Mouse (Mus musculus) MEL (cell line): Measurements from ENCODE around the gene Wdr82. TPM values are rescaled to one million over a fixed set of nuclear protein-coding genes. Genes with fewer than 3 reads are reported as not detected.

ENCODE experiments used
- DNase-seq: peaks from one replicate; pipeline ENCODE4 v3.0.0; 2011; ENCODE audit warnings: low read depth, low spot score
- H3K27ac ChIP-seq: 2 replicates; pipeline ENCODE4 v1.5.1; 2012; ENCODE audit warnings: low read depth, mild to moderate bottlenecking, control low read depth, low read length, moderate library complexity; ENCODE audit not compliant: control insufficient read depth
- H3K27me3 ChIP-seq, 2 experiments: fragments of 150-350 bp in 1 of 2; sonication (generic) in 1 of 2; 2 replicates each; pipeline ENCODE4 v1.6.1; 2012; ENCODE audit warnings: low read length in 2 of 2, mild to moderate bottlenecking in 2 of 2, improper control_type of control experiment in 1 of 2, moderate library complexity in 1 of 2; ENCODE audit not compliant: insufficient read depth in 2 of 2, control insufficient read depth in 1 of 2
- H3K36me3 ChIP-seq, 2 experiments: 2 replicates each; pipeline ENCODE4 v1.6.1; 2012 to 2014; ENCODE audit warnings: low read length in 2 of 2, improper control_type of control experiment in 1 of 2, inconsistent platforms in 1 of 2, mild to moderate bottlenecking in 1 of 2; ENCODE audit not compliant: insufficient read depth in 2 of 2, control insufficient read depth in 1 of 2
- H3K4me1 ChIP-seq, 2 experiments: fragments of 150-350 bp in 1 of 2; sonication (generic) in 1 of 2; 2 replicates each; pipeline ENCODE4 v1.6.1; 2012; ENCODE audit warnings: low read length in 2 of 2, improper control_type of control experiment in 1 of 2, mild to moderate bottlenecking in 1 of 2; ENCODE audit not compliant: insufficient read depth in 2 of 2, control insufficient read depth in 1 of 2
- H3K4me3 ChIP-seq, 2 experiments: fragments of 150-350 bp in 1 of 2; sonication (generic) in 1 of 2; 2 replicates each; pipeline ENCODE4 v1.5.1; 2012; ENCODE audit warnings: low read depth in 2 of 2, low read length in 2 of 2, mild to moderate bottlenecking in 2 of 2, moderate library complexity in 2 of 2, control low read depth in 1 of 2, improper control_type of control experiment in 1 of 2; ENCODE audit not compliant: control insufficient read depth in 1 of 2, insufficient read depth in 1 of 2
- H3K79me2 ChIP-seq: 2 replicates; pipeline ENCODE4 v1.6.1; 2012; ENCODE audit warnings: mild to moderate bottlenecking, low read length, moderate library complexity; ENCODE audit not compliant: control insufficient read depth, poor library complexity, insufficient read depth
- H3K9ac ChIP-seq: 2 replicates; pipeline ENCODE4 v1.6.1; 2012; ENCODE audit warnings: low read depth, mild to moderate bottlenecking, control low read depth, low read length, moderate library complexity; ENCODE audit not compliant: control insufficient read depth, poor library complexity, severe bottlenecking
- H3K9me3 ChIP-seq: fragments of 150-350 bp; sonication (generic); replicated peaks from 2 replicates; pipeline ENCODE4 v1.6.1; 2012; ENCODE audit warnings: mild to moderate bottlenecking, low read length, improper control_type of control experiment, moderate library complexity; ENCODE audit not compliant: insufficient read depth
- CHD1 ChIP-seq: IDR thresholded peaks from 2 replicates; pipeline ENCODE4 v1.6.1; 2012; ENCODE audit warnings: low read depth, mild to moderate bottlenecking, inconsistent platforms, low read length, improper control_type of control experiment
- CHD2 ChIP-seq: IDR thresholded peaks from 2 replicates; pipeline ENCODE4 v1.6.1; 2011; ENCODE audit warnings: low read length, improper control_type of control experiment
- CTCF ChIP-seq, 3 experiments: IDR thresholded peaks in 2 of 3; conservative IDR thresholded peaks in 1 of 3; 2 replicates each; pipeline ENCODE4 v1.5.1; 2011 to 2012; ENCODE audit warnings: low read length in 3 of 3, low read depth in 2 of 3, mild to moderate bottlenecking in 2 of 3, improper control_type of control experiment in 1 of 3, inconsistent platforms in 1 of 3, mixed read lengths in 1 of 3, moderate library complexity in 1 of 3; ENCODE audit not compliant: control insufficient read depth in 1 of 3, insufficient read depth in 1 of 3, poor library complexity in 1 of 3, severe bottlenecking in 1 of 3
- GABPA ChIP-seq: IDR thresholded peaks from 2 replicates; pipeline ENCODE4 v1.6.1; 2012; ENCODE audit warnings: low read depth, mild to moderate bottlenecking, inconsistent platforms, low read length, improper control_type of control experiment, moderate library complexity
- GATA1 ChIP-seq: IDR thresholded peaks from 2 replicates; pipeline ENCODE4 v1.6.1; 2011; ENCODE audit warnings: low read depth, low read length, improper control_type of control experiment
- HCFC1 ChIP-seq: IDR thresholded peaks from 2 replicates; pipeline ENCODE4 v1.6.1; 2012; ENCODE audit warnings: low read depth, mild to moderate bottlenecking, inconsistent platforms, low read length, improper control_type of control experiment, moderate library complexity
- JUND ChIP-seq: IDR thresholded peaks from 2 replicates; pipeline ENCODE4 v1.6.1; 2011; ENCODE audit warnings: low read depth, mild to moderate bottlenecking, improper control_type of control experiment, low read length
- KAT2A ChIP-seq: conservative IDR thresholded peaks from 2 replicates; pipeline ENCODE4 v1.6.1; 2012; ENCODE audit warnings: low read depth, low read length, improper control_type of control experiment, inconsistent platforms
- MEF2A ChIP-seq: IDR thresholded peaks from 2 replicates; pipeline ENCODE4 v1.6.1; 2014; ENCODE audit warnings: low read depth, mild to moderate bottlenecking, inconsistent platforms, low read length, improper control_type of control experiment; ENCODE audit not compliant: poor library complexity, insufficient replicate concordance, severe bottlenecking; ENCODE audit errors: extremely low read depth
- POLR2A ChIP-seq, 2 experiments: IDR thresholded peaks; 2 replicates each; pipeline ENCODE4 v1.6.1; 2011 to 2012; ENCODE audit warnings: low read length in 2 of 2, mild to moderate bottlenecking in 2 of 2, control low read depth in 1 of 2, improper control_type of control experiment in 1 of 2, low read depth in 1 of 2, moderate library complexity in 1 of 2; ENCODE audit not compliant: control insufficient read depth in 1 of 2, insufficient read depth in 1 of 2, poor library complexity in 1 of 2
- POLR2AphosphoS5 ChIP-seq: IDR thresholded peaks from 2 replicates; pipeline ENCODE4 v1.6.1; 2012; ENCODE audit warnings: low read depth, borderline replicate concordance, mild to moderate bottlenecking, inconsistent platforms, low read length, moderate library complexity, mixed read lengths
- RAD21 ChIP-seq: IDR thresholded peaks from 2 replicates; pipeline ENCODE4 v1.6.1; 2011; ENCODE audit warnings: mild to moderate bottlenecking, low read depth, low read length, improper control_type of control experiment
- SIN3A ChIP-seq: IDR thresholded peaks from 2 replicates; pipeline ENCODE4 v1.6.1; 2012; ENCODE audit warnings: low read length, improper control_type of control experiment, inconsistent platforms
- SMC3 ChIP-seq: IDR thresholded peaks from 2 replicates; pipeline ENCODE4 v1.6.1; 2011; ENCODE audit warnings: low read depth, low read length, improper control_type of control experiment
- TAL1 ChIP-seq: IDR thresholded peaks from 2 replicates; pipeline ENCODE4 v1.6.1; 2012; ENCODE audit warnings: mild to moderate bottlenecking, inconsistent platforms, low read length, moderate library complexity, mixed read lengths
- TBP ChIP-seq: IDR thresholded peaks from 2 replicates; pipeline ENCODE4 v1.8.0; 2011; ENCODE audit warnings: low read depth, low read length, improper control_type of control experiment
- TCF12 ChIP-seq: IDR thresholded peaks from 2 replicates; pipeline ENCODE4 v1.6.1; 2014; ENCODE audit warnings: low read depth, mild to moderate bottlenecking, inconsistent platforms, low read length, improper control_type of control experiment, moderate library complexity
- USF1 ChIP-seq: IDR thresholded peaks from 2 replicates; pipeline ENCODE4 v1.6.1; 2014; ENCODE audit warnings: low read depth, mild to moderate bottlenecking, inconsistent platforms, low read length, improper control_type of control experiment, moderate library complexity
- USF2 ChIP-seq, 2 experiments: IDR thresholded peaks; 2 replicates each; pipeline ENCODE4 v1.6.1; 2011 to 2012; ENCODE audit warnings: improper control_type of control experiment in 2 of 2, low read length in 2 of 2, borderline replicate concordance in 1 of 2, inconsistent platforms in 1 of 2, low read depth in 1 of 2, mild to moderate bottlenecking in 1 of 2; ENCODE audit not compliant: insufficient read depth in 1 of 2
- ZKSCAN1 ChIP-seq: IDR thresholded peaks from 2 replicates; pipeline ENCODE4 v1.6.1; 2012; ENCODE audit warnings: low read depth, mild to moderate bottlenecking, inconsistent platforms, low read length, improper control_type of control experiment, moderate library complexity
- ZMIZ1 ChIP-seq: IDR thresholded peaks from 2 replicates; pipeline ENCODE4 v1.6.1; 2012; ENCODE audit warnings: low read depth, mild to moderate bottlenecking, inconsistent platforms, low read length, improper control_type of control experiment, moderate library complexity
- polyA plus RNA-seq, 2 experiments: library from polyadenylated mRNA; stranded (reverse) in 1 of 2; unstranded in 1 of 2; fragments of >175 nt in 1 of 2; fragments of >200 nt in 1 of 2; gene quantifications; 2 replicates each; pipeline versions ENCODE4 v1.2.1 to v1.2.4; 2012; ENCODE audit warnings: low replicate concordance in 2 of 2, low read depth in 1 of 2; ENCODE audit not compliant: insufficient read length in 2 of 2, insufficient read depth in 1 of 2, missing spikeins in 1 of 2
- total RNA-seq: library from RNA; depleted of rRNA; stranded (reverse); fragments of 300-350 nt; gene quantifications from 2 replicates; pipeline ENCODE4 v1.2.3, GENCODE M21; 2012

Wdr82 gene
- total and polyA plus RNA-seq, 3 experiments: 41.7 to 108 (median 72.2) TPM

- H3K27me3 ChIP-seq: no peaks in the 10 kb centered on the region
- TF ChIP-seq POLR2AphosphoS5 (no peak), HCFC1 (no peak), GABPA (no peak), GATA1 (no peak), CHD2 (no peak), RAD21 (no peak), USF1 (no peak), ZMIZ1 (no peak), KAT2A (no peak), USF2 (IDR thresholded peaks at IDR 0.05; ENCODE audit: borderline replicate concordance in 1 of 2, insufficient read depth in 1 of 2, low read depth in 1 of 2, low read length in 2 of 2) (no peak), CTCF (IDR thresholded peaks at IDR 0.05 in 2 of 3, conservative IDR thresholded peaks at IDR 0.05 in 1 of 3; ENCODE audit: control insufficient read depth in 1 of 3, insufficient read depth in 1 of 3, low read depth in 2 of 3, low read length in 3 of 3, poor library complexity in 1 of 3, severe bottlenecking in 1 of 3) (no peak), JUND (no peak), SMC3 (no peak), SIN3A (no peak), POLR2A (IDR thresholded peaks at IDR 0.05; ENCODE audit: control insufficient read depth in 1 of 2, insufficient read depth in 1 of 2, low read depth in 1 of 2, low read length in 2 of 2, poor library complexity in 1 of 2) (no peak), MEF2A (no peak), TBP (no peak), TCF12 (no peak), ZKSCAN1 (no peak), CHD1 (no peak)
- no peak for DNase-seq
- no peak overlapping the region for H3K27ac ChIP-seq
- peaks cover 0 to 5% of the 10 kb centered on the region in 2 experiments; a peak in 2 of 4 replicates for H3K36me3 ChIP-seq
- no peak overlapping the region for H3K9ac ChIP-seq
- peaks cover 4 to 12% of the 10 kb centered on the region in 2 experiments for H3K4me1 ChIP-seq
- peaks cover 15% of the 10 kb centered on the region for H3K79me2 ChIP-seq
- no peaks in the 10 kb centered on the region for H3K9me3 ChIP-seq
- H3K4me3 ChIP-seq: no peak overlapping the region
Measured at GRCm38 (mm10) chr9:106167241-106167640, 3.5 kb upstream of the Wdr82 start.

GRCm38 (mm10) chr9:106167703-106168102 lies 3.0 kb upstream of the Wdr82 start:
- Histone ChIP-seq H3K36me3 (peaks cover 0 to 5% of the 10 kb centered on the region in 2 experiments; a peak in 3 of 4 replicates), H3K27ac (no peak overlapping the region), H3K4me3 (no peak overlapping the region), H3K9ac (no peak overlapping the region), H3K9me3 (no peaks in the 10 kb centered on the region), H3K79me2 (peaks cover 18% of the 10 kb centered on the region), H3K27me3 (no peaks in the 10 kb centered on the region), H3K4me1 (peaks cover 6 to 12% of the 10 kb centered on the region in 2 experiments)
- DNase-seq: no peak
- TF ChIP-seq TAL1: no peak
